Mouse (Mus musculus): Measurements from ENCODE around the gene B4galt3. TPM values are rescaled to one million over a fixed set of nuclear protein-coding genes. Genes with fewer than 3 reads are reported as not detected.

B4galt3 gene
- total RNA-seq (2014; rRNA removed): 77.0 and 94.9 TPM in 2 replicates
- polyA plus RNA-seq (2015; fragmentation: Nextera tagmentation; extraction: Ambion mirVana): 109 and 110 TPM in 2 replicates

DNA sequence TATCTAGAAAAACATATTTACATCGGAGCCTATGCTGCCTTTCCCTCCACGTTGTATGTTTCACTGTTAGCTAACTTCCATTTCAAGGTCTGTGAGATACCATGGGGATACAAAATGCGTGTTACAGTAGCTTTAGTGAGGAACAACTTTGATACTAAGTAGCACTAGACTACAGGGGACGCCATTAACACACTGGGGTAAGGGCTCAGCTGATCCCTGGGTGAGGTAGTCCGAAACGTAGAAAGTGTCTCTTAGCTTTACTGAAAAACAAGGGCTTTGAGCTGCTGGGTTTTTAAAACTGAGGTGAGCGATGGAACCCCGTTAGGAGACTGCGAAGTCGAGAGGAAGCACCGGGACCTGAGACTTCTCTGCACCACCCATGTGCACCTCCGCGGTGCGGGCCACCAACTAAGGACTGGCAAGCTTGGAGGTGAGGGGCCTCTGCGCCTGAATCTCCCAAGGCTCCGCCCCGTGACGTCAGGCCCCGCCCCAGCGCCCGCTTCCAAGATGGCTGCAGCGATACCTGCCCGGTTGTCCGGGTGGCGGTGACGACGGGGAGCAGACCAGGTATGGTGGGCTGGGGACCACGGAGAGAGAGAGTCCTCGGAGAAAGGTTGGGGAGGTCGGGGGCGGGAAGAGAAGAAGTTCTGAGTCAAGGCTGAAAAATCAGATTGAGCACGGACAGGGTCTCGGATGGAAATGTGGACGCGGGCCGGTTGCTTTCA is at the start of gene B4galt3:
B4galt3 (plus strand) TSS at position 481 of the 725 bp plus-strand sequence.
- DNase-seq (ENCODE audit: low spot score) (peak; percentile 92), ATAC-seq (ENCODE audit: low FRiP score) (peak; percentile 92)
- peak; percentile 22 for TF ChIP-seq CTCF (IDR thresholded peaks at IDR 0.05)

DNA sequence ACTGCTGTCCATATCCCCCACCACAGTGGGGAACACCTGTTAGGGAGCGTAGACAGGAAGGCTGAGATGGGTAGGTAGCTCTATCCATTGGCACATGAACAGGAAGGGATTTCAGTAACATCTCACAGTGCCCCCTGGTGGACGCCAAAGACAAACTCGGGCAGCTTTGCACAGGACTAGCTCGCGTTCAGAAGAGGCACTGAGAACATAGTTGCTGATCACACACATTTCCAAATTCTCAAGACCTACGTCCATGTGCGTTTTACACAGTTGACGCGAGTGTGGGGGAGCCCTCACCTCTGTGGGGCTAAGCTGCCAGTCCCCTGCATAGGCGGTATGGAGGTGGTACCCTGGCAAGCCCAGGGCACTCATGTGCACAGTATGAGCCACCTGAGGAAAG is 49.3 kb upstream of the B4galt3 start:
- H3K4me2 ChIP-seq (ENCODE audit: low read depth, low read length, poor library complexity, severe bottlenecking): peak overlapping the region; percentile 71
- peak; percentile 24; the same call in 1 of the 2 replicates for ATAC-seq (ENCODE audit: low FRiP score)
- peak overlapping the region; percentile 50; the same call in 1 of the 2 replicates for H3K9ac ChIP-seq (replicated peaks; ENCODE audit: low read length, poor library complexity, severe bottlenecking)
- no peaks in the 10 kb centered on the region for H3K9me3 ChIP-seq (ENCODE audit: low read length)
- H3K27me3 ChIP-seq (ENCODE audit: insufficient read depth, low read length): no peaks in the 10 kb centered on the region
- WGBS: 8% methylated on average over 10 of the region's 10 CpGs
- H3K4me3 ChIP-seq (ENCODE audit: low read depth, low read length): peak overlapping the region; percentile 60
- TF ChIP-seq CTCF (IDR thresholded peaks at IDR 0.05): peak; percentile 95
- peak; percentile 90 for DNase-seq (ENCODE audit: low spot score)
- H3K36me3 ChIP-seq (ENCODE audit: insufficient read depth, low read length): peaks cover 26% of the 10 kb centered on the region; the same call in 1 of the 2 replicates
- H3K27ac ChIP-seq (ENCODE audit: low read depth, low read length): peak overlapping the region; percentile 32; the same call in 1 of the 2 replicates
- H3K4me1 ChIP-seq (ENCODE audit: insufficient read depth, low read length): peaks cover 6% of the 10 kb centered on the region

More for the DNA sequence above, at the start of gene B4galt3:
- H3K27me3 ChIP-seq (ENCODE audit: insufficient read depth, low read length): no peaks in the 10 kb centered on the region
- peaks cover 14% of the 10 kb centered on the region; the same call in 1 of the 2 replicates for H3K36me3 ChIP-seq (ENCODE audit: insufficient read depth, low read length)
- H3K9ac ChIP-seq (replicated peaks; ENCODE audit: low read length, poor library complexity, severe bottlenecking): peak within 1 kb of the TSS; percentile 82
- WGBS: 4% methylated on average over 35 of the region's 36 CpGs
- peaks cover 9% of the 10 kb centered on the region; the same call in 1 of the 2 replicates for H3K4me1 ChIP-seq (ENCODE audit: insufficient read depth, low read length)
- no peaks in the 10 kb centered on the region for H3K9me3 ChIP-seq (ENCODE audit: low read length)
- H3K27ac ChIP-seq (ENCODE audit: low read depth, low read length): peak within 1 kb of the TSS; percentile 55
- H3K4me2 ChIP-seq (ENCODE audit: low read depth, low read length, poor library complexity, severe bottlenecking): peak within 1 kb of the TSS; percentile 89
- peak within 1 kb of the TSS; percentile 87 for H3K4me3 ChIP-seq (ENCODE audit: low read depth, low read length)

- Histone ChIP-seq H3K27ac (ENCODE audit: low read depth, low read length) (peak overlapping the region; percentile 32; the same call in 1 of the 2 replicates), H3K9me3 (ENCODE audit: low read length) (no peaks in the 10 kb centered on the region), H3K27me3 (ENCODE audit: insufficient read depth, low read length) (no peaks in the 10 kb centered on the region), H3K4me1 (ENCODE audit: insufficient read depth, low read length) (peaks cover 6% of the 10 kb centered on the region), H3K9ac (replicated peaks; ENCODE audit: low read length, poor library complexity, severe bottlenecking) (peak overlapping the region; percentile 50), H3K4me3 (ENCODE audit: low read depth, low read length) (peak overlapping the region; percentile 60), H3K36me3 (ENCODE audit: insufficient read depth, low read length) (peaks cover 26% of the 10 kb centered on the region; the same call in 1 of the 2 replicates), H3K4me2 (ENCODE audit: low read depth, low read length, poor library complexity, severe bottlenecking) (peak overlapping the region; percentile 71)
- DNase-seq (ENCODE audit: low spot score) (no peak), ATAC-seq (ENCODE audit: low FRiP score) (peak; percentile 0; the same call in 1 of the 2 replicates)
- TF ChIP-seq CTCF (IDR thresholded peaks at IDR 0.05): no peak
- WGBS: 5% methylated on average over 22 of the region's 22 CpGs
Observed at GRCm38 (mm10) chr1:171221281-171222193, 48.6 kb upstream of the B4galt3 start.

DNA sequence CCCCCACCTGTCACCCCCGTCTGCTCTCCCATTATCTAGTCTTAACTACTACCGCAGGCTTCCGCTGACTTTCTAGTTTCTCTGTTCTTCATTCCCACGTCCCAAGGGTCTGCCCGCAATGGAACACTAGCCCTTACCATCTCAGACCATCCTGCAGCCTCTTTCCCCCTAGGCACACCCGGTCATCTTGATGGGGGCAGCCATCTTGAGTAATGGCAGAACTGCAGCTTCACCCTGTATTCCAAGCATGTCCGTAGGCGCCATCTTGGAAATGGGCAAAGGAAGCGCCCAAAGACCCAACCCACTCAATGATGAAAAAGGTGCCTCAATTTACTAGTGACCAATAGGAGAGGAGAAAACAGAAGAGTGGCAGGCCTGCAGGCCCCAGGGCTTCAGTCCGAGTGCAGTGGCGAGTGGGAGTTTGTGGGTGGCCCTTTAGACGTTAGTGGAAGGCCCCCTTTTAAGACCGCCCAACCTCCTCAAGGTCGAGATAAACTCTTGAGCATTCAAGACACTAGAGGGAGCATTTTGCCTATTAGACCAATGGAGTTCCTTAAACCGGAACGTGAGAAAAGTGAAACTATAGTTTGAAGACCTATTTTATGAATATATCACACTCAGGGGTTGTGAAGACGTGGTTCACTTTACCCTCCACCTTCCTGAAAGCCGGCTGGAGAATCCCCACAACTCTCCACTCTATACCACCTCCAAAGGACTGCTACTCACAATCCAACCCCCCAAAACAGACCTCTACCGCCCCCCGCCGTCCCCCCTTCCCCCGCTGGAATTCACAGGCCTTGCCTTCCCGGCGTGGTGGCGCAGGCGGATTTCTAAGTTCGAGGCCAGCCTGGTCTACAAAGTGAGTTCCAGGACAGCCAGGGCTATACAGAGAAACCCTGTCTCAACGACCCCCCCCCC is 47.6 kb upstream of the B4galt3 start, which contains the start of gene Tomm40l:
Tomm40l (minus strand) TSS at position 277 of the 918 bp plus-strand sequence.
- peak; percentile 84 for TF ChIP-seq CTCF (IDR thresholded peaks at IDR 0.05)
- Histone ChIP-seq H3K27me3 (ENCODE audit: insufficient read depth, low read length) (no peaks in the 10 kb centered on the region), H3K4me1 (ENCODE audit: insufficient read depth, low read length) (peaks cover 6% of the 10 kb centered on the region), H3K36me3 (ENCODE audit: insufficient read depth, low read length) (peaks cover 23% of the 10 kb centered on the region; the same call in 1 of the 2 replicates), H3K9ac (replicated peaks; ENCODE audit: low read length, poor library complexity, severe bottlenecking) (peak within 1 kb of the TSS; percentile 50), H3K9me3 (ENCODE audit: low read length) (no peaks in the 10 kb centered on the region), H3K4me2 (ENCODE audit: low read depth, low read length, poor library complexity, severe bottlenecking) (peak within 1 kb of the TSS; percentile 71), H3K4me3 (ENCODE audit: low read depth, low read length) (peak within 1 kb of the TSS; percentile 60), H3K27ac (ENCODE audit: low read depth, low read length) (peak within 1 kb of the TSS; percentile 21; the same call in 1 of the 2 replicates)
- ATAC-seq (ENCODE audit: low FRiP score): peak; percentile 95
- DNase-seq (ENCODE audit: low spot score): peak; percentile 99
- 2% methylated on average over 28 of the region's 28 CpGs for WGBS

GRCm38 (mm10) chr1:171223168-171223567 is 47.0 kb upstream of the B4galt3 start:
- TF ChIP-seq CTCF (IDR thresholded peaks at IDR 0.05): no peak
- Histone ChIP-seq H3K9me3 (ENCODE audit: low read length) (no peaks in the 10 kb centered on the region), H3K36me3 (ENCODE audit: insufficient read depth, low read length) (peaks cover 20% of the 10 kb centered on the region; the same call in 1 of the 2 replicates), H3K4me2 (ENCODE audit: low read depth, low read length, poor library complexity, severe bottlenecking) (peak overlapping the region; percentile 71), H3K27me3 (ENCODE audit: insufficient read depth, low read length) (no peaks in the 10 kb centered on the region), H3K9ac (replicated peaks; ENCODE audit: low read length, poor library complexity, severe bottlenecking) (no peak overlapping the region), H3K4me1 (ENCODE audit: insufficient read depth, low read length) (peaks cover 6% of the 10 kb centered on the region), H3K4me3 (ENCODE audit: low read depth, low read length) (peak overlapping the region; percentile 60; the same call in 1 of the 2 replicates), H3K27ac (ENCODE audit: low read depth, low read length) (no peak overlapping the region)
- WGBS: 81% methylated on average over 6 of the region's 6 CpGs
- DNase-seq (ENCODE audit: low spot score) (no peak), ATAC-seq (ENCODE audit: low FRiP score) (no peak)

All from midbrain, postnatal 0 days (tissue).